16 mouse cellular contexts compared by ENCODE assay signal in the genomic region with DNA sequence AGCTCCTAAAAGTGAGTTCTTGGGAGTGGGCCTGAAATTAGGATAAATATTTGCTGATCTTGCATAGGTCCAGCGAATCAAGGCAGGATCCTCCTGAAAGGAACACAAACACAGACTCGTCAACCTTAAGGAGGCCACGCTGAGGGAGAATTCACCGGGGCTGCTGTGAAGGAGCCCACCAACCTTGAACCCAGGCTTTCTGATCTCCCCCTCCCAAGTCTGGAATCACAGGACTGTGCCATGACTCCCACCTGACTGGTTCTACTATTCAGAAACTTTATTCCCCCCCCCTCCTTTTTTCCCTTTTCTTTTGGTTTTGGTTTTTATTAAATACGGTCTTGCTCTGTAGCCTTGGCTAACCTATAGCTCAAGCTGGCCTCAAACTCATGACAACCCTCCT.
"Had no signal": no experiment of that assay in that cellular context is flagged by ENCODE, and none has a peak within 500 bp of the region (broad histone marks: within the 10 kb centered on the region; RNA-seq: fewer than 3 reads in every experiment).

No protein-coding gene starts in this region.

- H3K27ac ChIP-seq: neural tube, embryonic 13.5 days; neural tube, embryonic 15.5 days; stomach, embryonic 15.5 days; stomach, postnatal 0 days had no signal

- H3K4me2 ChIP-seq: neural tube, embryonic 13.5 days; neural tube, embryonic 15.5 days; stomach, embryonic 15.5 days had no signal

- H3K4me3 ChIP-seq: neural tube, embryonic 13.5 days; neural tube, embryonic 15.5 days; stomach, embryonic 15.5 days had no signal

- H3K9ac ChIP-seq: neural tube, embryonic 13.5 days; neural tube, embryonic 15.5 days; stomach, embryonic 15.5 days had no signal

- DNase-seq: retina, postnatal 1 day; right cerebral cortex, adult 18-20 months; right cerebral cortex, postnatal 14 days; right cerebral cortex, postnatal 25 days; right cerebral cortex, postnatal 4 days; spleen, adult 18-20 months; thymus, adult 18-20 months; thymus, adult 2 months; thymus, postnatal 14 days; thymus, postnatal 25 days; thymus, postnatal 36 days; thymus, postnatal 4 days had no signal

- H3K9me3 ChIP-seq: neural tube, embryonic 13.5 days; neural tube, embryonic 15.5 days; stomach, embryonic 15.5 days had no signal

- H3K27me3 ChIP-seq: neural tube, embryonic 13.5 days; neural tube, embryonic 15.5 days; stomach, embryonic 15.5 days had no signal
